Mouse (Mus musculus) small intestine, adult 2 months (tissue): ENCODE data around the gene Sept6. TPM values are rescaled to one million over a fixed set of nuclear protein-coding genes. Genes with fewer than 3 reads are reported as not detected.

Experiments
- H3K27ac ChIP-seq: fragments of 200-500 bp; 2 replicates; pipeline ENCODE4 v1.5.1; 2012; ENCODE audit warnings: low read depth, low read length, control low read depth, inconsistent platforms; ENCODE audit not compliant: insufficient read depth
- H3K27me3 ChIP-seq: fragments of 200-500 bp; 2 replicates; pipeline ENCODE4 v1.6.1; 2012; ENCODE audit warnings: mild to moderate bottlenecking, moderate library complexity, low read length, inconsistent platforms; ENCODE audit not compliant: control insufficient read depth, insufficient read depth
- H3K36me3 ChIP-seq: fragments of 200-500 bp; 2 replicates; pipeline ENCODE4 v1.6.1; 2012; ENCODE audit warnings: mild to moderate bottlenecking, low read length, control low read depth, inconsistent platforms; ENCODE audit not compliant: control insufficient read depth, insufficient read depth
- H3K4me1 ChIP-seq: fragments of 200-500 bp; 2 replicates; pipeline ENCODE4 v1.6.1; 2012; ENCODE audit warnings: low read length, inconsistent platforms, mixed read lengths; ENCODE audit not compliant: control insufficient read depth, insufficient read depth, insufficient read length
- H3K4me3 ChIP-seq: fragments of 200-500 bp; 2 replicates; pipeline ENCODE4 v1.5.1; 2012; ENCODE audit warnings: low read depth, mild to moderate bottlenecking, control low read depth, inconsistent platforms, low read length, moderate library complexity
- CTCF ChIP-seq: fragments of 200-500 bp; IDR thresholded peaks from 2 replicates; pipeline ENCODE4 v1.5.1; 2012; ENCODE audit warnings: low read depth, mild to moderate bottlenecking, control low read depth, inconsistent platforms, low read length, moderate library complexity, mixed read lengths; ENCODE audit not compliant: insufficient replicate concordance, insufficient read length; ENCODE audit errors: extremely low read depth
- POLR2A ChIP-seq: fragments of 200-500 bp; IDR thresholded peaks from 2 replicates; pipeline ENCODE4 v1.6.1; 2012; ENCODE audit warnings: low read depth, mild to moderate bottlenecking, control low read depth, inconsistent platforms, low read length, moderate library complexity
- WGBS: fragments of 180-500 bp; shearing (Covaris S2); methylation state at CpG from one replicate; pipeline ENCODE4 v1.1.7; 2018; 5-methylcytosine and 5-hydroxymethylcytosine counted together
- polyA plus RNA-seq: library from polyadenylated mRNA; depleted of rRNA; stranded (reverse); fragments of >200 nt; gene quantifications from 2 replicates; pipeline ENCODE4 v1.2.3, GENCODE M21; 2012

Gene Sept6
- polyA plus RNA-seq, 1 experiment, result 4.0 TPM

GRCm38 (mm10) chrX:36884719-36885118, 106.9 kb downstream of the Sept6 start:
- Histone ChIP-seq H3K36me3 (peaks cover 9% of the 10 kb centered on the region), H3K27me3 (no peaks in the 10 kb centered on the region), H3K4me3 (no peak overlapping the region), H3K4me1 (no peaks in the 10 kb centered on the region), H3K27ac (no peak overlapping the region)
- 86% methylated on average over 1 of the region's 1 CpGs for WGBS
- TF ChIP-seq CTCF (no peak), POLR2A (no peak)

DNA sequence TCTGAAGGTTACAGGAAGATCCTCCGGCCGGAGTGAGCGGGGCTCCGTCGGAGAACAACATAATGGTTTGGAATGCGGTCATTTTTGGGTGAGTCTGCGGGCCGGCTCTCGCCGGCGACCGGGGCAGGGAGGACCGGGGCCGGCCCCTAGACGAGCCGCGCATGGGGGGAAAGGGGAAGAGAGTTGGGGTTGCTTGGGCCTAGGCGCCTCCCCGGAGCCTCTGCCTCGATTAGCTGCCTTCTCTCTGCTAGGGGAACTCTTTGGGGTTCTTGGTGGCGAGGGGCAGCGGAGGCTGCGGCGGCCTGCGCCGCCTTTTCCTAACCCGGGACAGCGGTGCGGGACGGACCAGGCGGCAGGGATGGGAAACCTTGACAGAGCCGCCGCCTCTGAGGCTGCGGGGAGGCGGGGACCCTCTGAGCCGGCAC, 116.9 kb downstream of the Sept6 start:
- Histone ChIP-seq H3K27me3 (no peaks in the 10 kb centered on the region), H3K27ac (peak overlapping the region; percentile 51), H3K36me3 (peaks cover 4% of the 10 kb centered on the region; the same call in 1 of the 2 replicates), H3K4me1 (no peaks in the 10 kb centered on the region), H3K4me3 (peak overlapping the region; percentile 100)
- no peak for TF ChIP-seq POLR2A
- no peak for TF ChIP-seq CTCF
- 7% methylated on average over 36 of the region's 36 CpGs for WGBS

DNA sequence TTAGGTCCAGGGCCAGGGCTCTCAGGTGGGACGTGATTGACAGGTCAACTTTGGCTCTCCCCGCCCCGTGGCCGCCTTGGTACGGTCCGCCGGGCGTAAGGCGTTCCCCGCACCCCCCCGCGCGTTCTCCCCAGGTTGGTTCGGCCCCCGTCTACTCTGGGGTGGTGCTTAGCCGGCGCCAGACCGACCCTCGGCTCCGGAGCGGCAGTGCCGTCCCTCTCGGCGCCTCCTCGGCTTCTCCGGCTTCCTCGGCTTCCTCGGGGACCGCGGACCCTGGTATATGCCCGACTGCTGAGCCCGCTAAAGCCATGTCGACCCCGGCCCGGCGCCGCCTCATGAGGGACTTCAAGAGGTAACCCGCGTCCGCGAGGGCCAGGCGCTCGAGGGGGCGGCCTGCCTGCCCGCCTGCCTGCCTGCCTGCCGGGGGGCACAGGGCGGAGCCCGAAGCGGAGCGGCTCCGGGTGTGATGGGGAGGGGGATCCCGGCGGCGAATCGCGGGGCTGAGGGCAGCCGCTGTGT, 117.4 kb downstream of the Sept6 start:
- peak overlapping the region; percentile 100 for H3K4me3 ChIP-seq
- H3K4me1 ChIP-seq, result no peaks in the 10 kb centered on the region
- H3K36me3 ChIP-seq, result peaks cover 4% of the 10 kb centered on the region; the same call in 1 of the 2 replicates
- WGBS, result 20% methylated on average over 57 of the region's 57 CpGs
- no peak for TF ChIP-seq CTCF
- TF ChIP-seq POLR2A, result peak; percentile 91
- no peaks in the 10 kb centered on the region for H3K27me3 ChIP-seq
- H3K27ac ChIP-seq, result peak overlapping the region; percentile 51

- peak within 1 kb of the TSS; percentile 100 for H3K4me3 ChIP-seq
- H3K27me3 ChIP-seq, result no peaks in the 10 kb centered on the region
- H3K36me3 ChIP-seq, result peaks cover 4% of the 10 kb centered on the region; the same call in 1 of the 2 replicates
- TF ChIP-seq POLR2A (no peak), CTCF (no peak)
- no peaks in the 10 kb centered on the region for H3K4me1 ChIP-seq
- peak within 1 kb of the TSS; percentile 51 for H3K27ac ChIP-seq
- 17% methylated on average over 8 of the region's 8 CpGs for WGBS
These were observed 117.8 kb downstream of the Sept6 start, which contains the start of the genes Ube2a and C330007P06Rik for GRCm38 (mm10) chrX:36873765-36874164. Ube2a (plus strand) TSS chrX:36873900. C330007P06Rik (minus strand) TSS chrX:36874111.

DNA sequence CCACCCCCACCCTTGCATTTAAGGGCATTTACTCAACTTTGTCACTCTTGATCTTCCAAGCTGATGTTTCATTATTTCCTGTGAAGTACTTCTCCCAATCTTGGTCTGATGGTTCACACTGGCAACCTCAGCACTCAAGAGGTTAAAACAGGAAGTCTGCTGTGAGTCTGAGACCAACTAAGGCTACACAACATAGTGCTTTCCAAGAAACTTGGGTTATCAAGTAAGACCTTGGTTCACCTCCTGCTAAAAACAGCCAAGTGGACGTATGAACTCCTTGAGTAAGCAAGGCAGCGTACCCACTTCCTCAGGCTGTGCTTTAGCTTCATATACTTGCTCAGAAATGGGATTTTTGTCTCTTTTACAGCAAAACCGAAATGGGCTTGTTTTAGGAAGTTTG, 121.2 kb downstream of the Sept6 start:
- H3K4me1 ChIP-seq, result no peaks in the 10 kb centered on the region
- 75% methylated on average over 3 of the region's 3 CpGs for WGBS
- TF ChIP-seq CTCF (no peak), POLR2A (no peak)
- no peak overlapping the region for H3K27ac ChIP-seq
- H3K36me3 ChIP-seq, result no peaks in the 10 kb centered on the region
- no peak overlapping the region for H3K4me3 ChIP-seq
- H3K27me3 ChIP-seq, result no peaks in the 10 kb centered on the region

- no peaks in the 10 kb centered on the region for H3K27me3 ChIP-seq
- no peaks in the 10 kb centered on the region for H3K36me3 ChIP-seq
- WGBS, result 51% methylated on average over 8 of the region's 8 CpGs
- H3K4me3 ChIP-seq, result no peak overlapping the region
- TF ChIP-seq POLR2A (no peak), CTCF (no peak)
- H3K27ac ChIP-seq, result no peak overlapping the region
- no peaks in the 10 kb centered on the region for H3K4me1 ChIP-seq
These were observed 126.8 kb downstream of the Sept6 start for GRCm38 (mm10) chrX:36864609-36865328.
